In the genomic region with DNA sequence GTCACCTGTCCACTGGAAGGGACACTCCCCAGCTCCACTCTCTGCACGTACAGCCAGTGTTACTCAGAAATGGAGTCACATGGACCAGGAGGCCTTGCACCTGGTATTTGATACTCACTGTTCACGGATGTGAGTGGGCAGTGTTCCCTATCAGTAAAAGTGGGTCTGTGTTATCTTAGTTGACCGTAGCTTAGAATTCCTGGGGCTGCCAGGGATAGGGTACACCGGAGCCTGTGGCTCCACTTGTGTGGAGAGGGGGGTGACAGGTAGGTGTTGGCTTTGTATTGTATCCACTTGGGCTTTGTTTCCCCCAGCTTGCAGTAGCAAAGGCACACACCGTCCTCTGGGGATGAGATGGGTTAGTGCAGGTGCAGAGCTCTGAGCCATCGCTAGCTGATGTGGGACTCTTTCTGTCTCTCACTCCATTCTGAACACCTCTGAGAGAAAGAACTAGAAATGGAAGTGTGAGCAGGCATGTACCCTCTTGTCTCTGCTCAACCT, we compare ENCODE assay signal across 25 mouse cellular contexts. TPM values are rescaled to one million over a fixed set of nuclear protein-coding genes. Genes with fewer than 3 reads are reported as not detected.
DNase-seq lines count a peak whose midpoint lies in the region; ATAC-seq and TF ChIP-seq lines count a peak whose summit lies in the region.
"Had no signal": no experiment of that assay in that cellular context is flagged by ENCODE, and none has a peak within 500 bp of the region (broad histone marks: within the 10 kb centered on the region; RNA-seq: fewer than 3 reads in every experiment).

No protein-coding gene starts in this region.

- intact Hi-C loops in heart, postnatal 10 days (cut with DNase I): no loop called here

- 0 out of 2 replicates have a peak, but pooled peaks cover 2% of the 10 kb centered on the region for H3K36me3 ChIP-seq in heart, embryonic 15.5 days
- H3K36me3 ChIP-seq in lung, postnatal 0 days (ENCODE audit: insufficient read depth, low read length): no peaks in the 10 kb centered on the region
- H3K36me3 ChIP-seq in stomach, postnatal 0 days (ENCODE audit: control insufficient read depth, insufficient read depth, low read length): no peaks in the 10 kb centered on the region
- peaks cover under 1% of the 10 kb centered on the region; the same call in 1 of the 2 replicates for H3K36me3 ChIP-seq in hindbrain, embryonic 12.5 days
- H3K36me3 ChIP-seq: hindbrain, embryonic 15.5 days had no signal

- 50% methylated on average over 6 of the region's 6 CpGs for WGBS in heart, embryonic 15.5 days
- WGBS in lung, postnatal 0 days: 66% methylated on average over 6 of the region's 6 CpGs
- 71% methylated on average over 6 of the region's 6 CpGs for WGBS in stomach, postnatal 0 days
- 96% methylated on average over 6 of the region's 6 CpGs for WGBS in hindbrain, embryonic 12.5 days

- H3K27ac ChIP-seq in heart, embryonic 15.5 days: no peak overlapping the region
- peak overlapping the region; percentile 80 for H3K27ac ChIP-seq in lung, postnatal 0 days (ENCODE audit: low read length)
- H3K27ac ChIP-seq in brown adipose tissue, adult 24 weeks (replicated peaks; ENCODE audit: low read depth, low read length): peak overlapping the region; percentile 75
- H3K27ac ChIP-seq in stomach, postnatal 0 days (replicated peaks): no peak overlapping the region
- no peak overlapping the region for H3K27ac ChIP-seq in hindbrain, embryonic 12.5 days
- H3K27ac ChIP-seq: embryonic facial prominence, embryonic 12.5 days; embryonic facial prominence, embryonic 15.5 days; heart, adult 2 months; hindbrain, embryonic 15.5 days had no signal

- H3K27me3 ChIP-seq in heart, embryonic 15.5 days: no peaks in the 10 kb centered on the region
- H3K27me3 ChIP-seq in lung, postnatal 0 days (replicated peaks; ENCODE audit: insufficient read depth, low read length): no peaks in the 10 kb centered on the region
- no peaks in the 10 kb centered on the region for H3K27me3 ChIP-seq in stomach, postnatal 0 days (ENCODE audit: control insufficient read depth, insufficient read depth, low read length)
- no peaks in the 10 kb centered on the region for H3K27me3 ChIP-seq in hindbrain, embryonic 12.5 days
- H3K27me3 ChIP-seq: embryonic facial prominence, embryonic 12.5 days; embryonic facial prominence, embryonic 15.5 days; heart, embryonic 12.5 days; hindbrain, embryonic 15.5 days; Patski had no signal

- no peak overlapping the region for H3K4me3 ChIP-seq in heart, embryonic 15.5 days
- H3K4me3 ChIP-seq in lung, postnatal 0 days (ENCODE audit: low read depth, low read length): no peak overlapping the region
- no peak overlapping the region for H3K4me3 ChIP-seq in brown adipose tissue, adult 24 weeks (ENCODE audit: insufficient read depth, low read depth, low read length)
- no peak overlapping the region for H3K4me3 ChIP-seq in stomach, postnatal 0 days (ENCODE audit: low read depth, low read length)
- H3K4me3 ChIP-seq in hindbrain, embryonic 12.5 days: no peak overlapping the region
- H3K4me3 ChIP-seq: embryonic facial prominence, embryonic 12.5 days; embryonic facial prominence, embryonic 15.5 days; heart, adult 2 months; heart, embryonic 12.5 days; hindbrain, embryonic 15.5 days had no signal

- no peaks in the 10 kb centered on the region for H3K9me3 ChIP-seq in heart, embryonic 15.5 days (replicated peaks)
- H3K9me3 ChIP-seq in lung, postnatal 0 days (ENCODE audit: low read length): no peaks in the 10 kb centered on the region
- H3K9me3 ChIP-seq in stomach, postnatal 0 days (ENCODE audit: control insufficient read depth, low read length): no peaks in the 10 kb centered on the region
- H3K9me3 ChIP-seq in hindbrain, embryonic 12.5 days (replicated peaks): no peaks in the 10 kb centered on the region
- H3K9me3 ChIP-seq: embryonic facial prominence, embryonic 12.5 days; embryonic facial prominence, embryonic 15.5 days; G1E; heart, embryonic 12.5 days; hindbrain, embryonic 15.5 days had no signal

- peak; percentile 22 for TF ChIP-seq CTCF in lung, postnatal 0 days (IDR thresholded peaks at IDR 0.05)
- peak; percentile 25; the same call in 1 of the 2 replicates for TF ChIP-seq CTCF in stomach, postnatal 0 days (IDR thresholded peaks at IDR 0.05; ENCODE audit: low read depth)

- TF ChIP-seq EP300 in lung, postnatal 0 days (IDR thresholded peaks at IDR 0.05): no peak
- TF ChIP-seq EP300 in stomach, postnatal 0 days (optimal IDR thresholded peaks at IDR 0.05): no peak

- DNase-seq in heart, postnatal 10 days: no peak
- DNase-seq in lung, postnatal 0 days (ENCODE audit: low spot score): no peak
- DNase-seq in lung, postnatal 14 days: no peak
- DNase-seq in stomach, postnatal 0 days (ENCODE audit: low spot score): no peak
- no peak for DNase-seq in spleen, postnatal 36 days (ENCODE audit: low spot score in 2 of 2)
- DNase-seq: adrenal gland, postnatal 10 days; adrenal gland, postnatal 36 days; cerebellum, adult 11 months; cerebellum, adult 2 months; cerebellum, adult 9-11 months; cerebellum, postnatal 25 days; forebrain, postnatal 0 days; gastrocnemius, postnatal 25 days; heart, postnatal 36 days had no signal

- 0 out of 2 replicates have a peak, but pooled peaks have one; percentile 3 for ATAC-seq in heart, embryonic 15.5 days (replicated peaks; ENCODE audit: insufficient number of reproducible peaks, insufficient read depth, low FRiP score, low read depth)
- peak; percentile 27; the same call in 1 of the 2 replicates for ATAC-seq in lung, postnatal 0 days
- peak; percentile 37; the same call in 1 of the 2 replicates for ATAC-seq in stomach, postnatal 0 days (ENCODE audit: low FRiP score, low TSS enrichment)
- ATAC-seq in hindbrain, embryonic 12.5 days (ENCODE audit: low FRiP score): no peak
- ATAC-seq: forebrain, embryonic 14.5 days; forebrain, postnatal 0 days; Patski had no signal

- no peak overlapping the region for H3K4me2 ChIP-seq in heart, embryonic 15.5 days
- H3K4me2 ChIP-seq in lung, postnatal 0 days (replicated peaks; ENCODE audit: low read depth, low read length): no peak overlapping the region
- no peak overlapping the region for H3K4me2 ChIP-seq in stomach, postnatal 0 days (replicated peaks; ENCODE audit: low read depth)
- H3K4me2 ChIP-seq in hindbrain, embryonic 12.5 days (replicated peaks): no peak overlapping the region
- H3K4me2 ChIP-seq: embryonic facial prominence, embryonic 12.5 days; embryonic facial prominence, embryonic 15.5 days; heart, embryonic 12.5 days; hindbrain, embryonic 15.5 days had no signal

- H3K4me1 ChIP-seq in heart, embryonic 15.5 days (replicated peaks): peaks cover 21% of the 10 kb centered on the region
- H3K4me1 ChIP-seq in lung, postnatal 0 days (ENCODE audit: insufficient read depth, low read depth, low read length): no peaks in the 10 kb centered on the region; the same call in 1 of the 2 replicates
- peaks cover 6% of the 10 kb centered on the region for H3K4me1 ChIP-seq in brown adipose tissue, adult 24 weeks (ENCODE audit: control insufficient read depth, insufficient read depth, insufficient read length, low read length)
- no peaks in the 10 kb centered on the region for H3K4me1 ChIP-seq in stomach, postnatal 0 days (replicated peaks; ENCODE audit: control insufficient read depth, insufficient read depth)
- H3K4me1 ChIP-seq in hindbrain, embryonic 12.5 days: no peaks in the 10 kb centered on the region
- H3K4me1 ChIP-seq: embryonic facial prominence, embryonic 12.5 days; hindbrain, embryonic 15.5 days had no signal

- H3K9ac ChIP-seq in heart, embryonic 15.5 days: no peak overlapping the region
- H3K9ac ChIP-seq in lung, postnatal 0 days (replicated peaks; ENCODE audit: low read depth): no peak overlapping the region
- H3K9ac ChIP-seq in stomach, postnatal 0 days (ENCODE audit: low read length): no peak overlapping the region
- H3K9ac ChIP-seq in hindbrain, embryonic 12.5 days: no peak overlapping the region
- H3K9ac ChIP-seq: embryonic facial prominence, embryonic 12.5 days; embryonic facial prominence, embryonic 15.5 days; forebrain, postnatal 0 days; heart, embryonic 12.5 days; hindbrain, embryonic 15.5 days had no signal

RNA-seq across cellular contexts. Expression of a gene that starts 22.6 kb away (rescaled TPM):
- 23.7 and 26.8 TPM in 2 replicates for polyA plus RNA-seq in heart, embryonic 15.5 days (2015; fragmentation: Nextera tagmentation; extraction: Ambion mirVana)
- 1 to 10 TPM; 6.4 to 7.2 TPM for total RNA-seq in heart, postnatal 10 days (2021)
- polyA plus RNA-seq in lung, postnatal 0 days (2015; fragmentation: Nextera tagmentation; extraction: Ambion mirVana): 9.7 and 9.9 TPM in 2 replicates
- polyA plus RNA-seq in brown adipose tissue, adult 24 weeks (2012; ENCODE audit: insufficient read depth, insufficient read length, missing spikeins): 9.4 and 12.7 TPM in 2 replicates
- polyA plus RNA-seq in stomach, postnatal 0 days (2015; fragmentation: Nextera tagmentation; extraction: Ambion mirVana): 13.0 and 13.3 TPM in 2 replicates
- polyA plus RNA-seq in hindbrain, embryonic 12.5 days (2016; fragmentation: Nextera tagmentation; extraction: Ambion mirVana): 15.4 and 16.4 TPM in 2 replicates

RNA-seq across cellular contexts. Expression of a gene that starts 55.1 kb away (rescaled TPM):
- polyA plus RNA-seq in heart, embryonic 15.5 days (2015; fragmentation: Nextera tagmentation; extraction: Ambion mirVana): 168 and 187 TPM in 2 replicates
- total RNA-seq in heart, postnatal 10 days (2021): 100 to 1,000 TPM; 492 to 534 TPM
- polyA plus RNA-seq in lung, postnatal 0 days (2015; fragmentation: Nextera tagmentation; extraction: Ambion mirVana): 292 and 310 TPM in 2 replicates
- polyA plus RNA-seq in brown adipose tissue, adult 24 weeks (2012; ENCODE audit: insufficient read depth, insufficient read length, missing spikeins): 452 and 504 TPM in 2 replicates
- polyA plus RNA-seq in stomach, postnatal 0 days (2015; fragmentation: Nextera tagmentation; extraction: Ambion mirVana): 145 and 152 TPM in 2 replicates
- 79.2 and 92.1 TPM in 2 replicates for polyA plus RNA-seq in hindbrain, embryonic 12.5 days (2016; fragmentation: Nextera tagmentation; extraction: Ambion mirVana)

Comparison
In these comparisons a context has a peak if more than half of its experiments do, and no peak if none do; other contexts are left out.
1. H3K27ac ChIP-seq: peak in lung, postnatal 0 days (single experiment) and brown adipose tissue, adult 24 weeks (single experiment); none in heart, embryonic 15.5 days (single experiment), stomach, postnatal 0 days (single experiment) and hindbrain, embryonic 12.5 days (single experiment).